Mouse (Mus musculus) midbrain, embryonic 12.5 days (tissue): ENCODE data around the gene Rpgrip1. TPM values are rescaled to one million over a fixed set of nuclear protein-coding genes. Genes with fewer than 3 reads are reported as not detected.
"Not testable (repeated sequence)": the region's sequence is repeated elsewhere in the genome, so short reads cannot be mapped to it uniquely, and the experiment has no call there.

ENCODE experiments used
- ATAC-seq: fragments of 200-750 bp; cut with Nextera tagmentation; 2 replicates; pipeline ENCODE4 v1.8.0; 2017; ENCODE audit warnings: low read depth, moderate TSS enrichment, moderate library complexity; ENCODE audit not compliant: low FRiP score
- H3K27ac ChIP-seq: fragments of 300-500 bp; sonication (generic); replicated peaks from 2 replicates; pipeline ENCODE4 v1.5.1; 2016; ENCODE audit warnings: mild to moderate bottlenecking
- H3K27me3 ChIP-seq: fragments of 300-500 bp; sonication (generic); 2 replicates; pipeline ENCODE4 v1.6.1; 2016; ENCODE audit warnings: mild to moderate bottlenecking
- H3K36me3 ChIP-seq: fragments of 300-500 bp; sonication (generic); 2 replicates; pipeline ENCODE4 v1.6.1; 2016
- H3K4me1 ChIP-seq: fragments of 300-500 bp; sonication (generic); 2 replicates; pipeline ENCODE4 v1.6.1; 2016
- H3K4me2 ChIP-seq: fragments of 300-500 bp; sonication (generic); replicated peaks from 2 replicates; pipeline ENCODE4 v1.6.1; 2016; ENCODE audit warnings: mild to moderate bottlenecking, moderate library complexity
- H3K4me3 ChIP-seq: fragments of 300-500 bp; sonication (generic); 2 replicates; pipeline ENCODE4 v1.5.1; 2016; ENCODE audit warnings: mild to moderate bottlenecking
- H3K9ac ChIP-seq: fragments of 300-500 bp; sonication (generic); replicated peaks from 2 replicates; pipeline ENCODE4 v1.6.1; 2016; ENCODE audit warnings: mild to moderate bottlenecking, moderate library complexity
- H3K9me3 ChIP-seq: fragments of 300-500 bp; sonication (generic); 2 replicates; pipeline ENCODE4 v1.6.1; 2016; ENCODE audit warnings: mild to moderate bottlenecking
- WGBS: fragments of 180-500 bp; shearing (Covaris S2); methylation state at CpG from one replicate; pipeline ENCODE4 v1.1.7; 2016; 5-methylcytosine and 5-hydroxymethylcytosine counted together
- polyA plus RNA-seq: library from polyadenylated mRNA; unstranded; fragments of >200 nt; fragmentation: Nextera tagmentation; extraction: Ambion mirVana; gene quantifications from 2 replicates; pipeline ENCODE4 v1.2.1, GENCODE M21; 2016

Gene Rpgrip1
- polyA plus RNA-seq, result 62.6 and 69.2 TPM in 2 replicates

- H3K4me1 ChIP-seq, result no peaks in the 10 kb centered on the region; the same call in 1 of the 2 replicates
- no peak within 1 kb of the TSS for H3K4me2 ChIP-seq
- no peak within 1 kb of the TSS for H3K4me3 ChIP-seq
- H3K27ac ChIP-seq, result no peak within 1 kb of the TSS
- no peaks in the 10 kb centered on the region for H3K36me3 ChIP-seq
- 80% methylated on average over 4 of the region's 4 CpGs for WGBS
- no peak for ATAC-seq
- H3K9me3 ChIP-seq, result no peaks in the 10 kb centered on the region
- no peak within 1 kb of the TSS for H3K9ac ChIP-seq
- no peaks in the 10 kb centered on the region for H3K27me3 ChIP-seq
These were observed at the start of gene Rpgrip1 for GRCm38 (mm10) chr14:52110346-52110745. TSS of gene Rpgrip1 (plus strand) at chr14:52110704.

- H3K4me1 ChIP-seq, result no peaks in the 10 kb centered on the region
- no peak overlapping the region for H3K4me2 ChIP-seq
- H3K27me3 ChIP-seq, result no peaks in the 10 kb centered on the region
- H3K9ac ChIP-seq, result no peak overlapping the region
- H3K9me3 ChIP-seq, result no peaks in the 10 kb centered on the region
- no peak overlapping the region for H3K27ac ChIP-seq
- ATAC-seq, result no peak
- no peak overlapping the region for H3K4me3 ChIP-seq
- no peaks in the 10 kb centered on the region for H3K36me3 ChIP-seq
- 93% methylated on average over 1 of the region's 1 CpGs for WGBS
These were observed 49.7 kb upstream of the Rpgrip1 start for GRCm38 (mm10) chr14:52060800-52061199.

GRCm38 (mm10) chr14:52061798-52062197 is 48.7 kb upstream of the Rpgrip1 start:
- Histone ChIP-seq H3K27ac (no peak overlapping the region), H3K4me2 (no peak overlapping the region), H3K9me3 (no peaks in the 10 kb centered on the region), H3K4me1 (no peaks in the 10 kb centered on the region), H3K36me3 (no peaks in the 10 kb centered on the region), H3K27me3 (no peaks in the 10 kb centered on the region), H3K4me3 (no peak overlapping the region), H3K9ac (no peak overlapping the region)
- WGBS, result 85% methylated on average over 8 of the region's 8 CpGs
- ATAC-seq, result no peak

GRCm38 (mm10) chr14:52066135-52066534 is 44.4 kb upstream of the Rpgrip1 start:
- ATAC-seq, result no peak
- Histone ChIP-seq H3K9ac (no peak overlapping the region), H3K36me3 (peaks cover 7% of the 10 kb centered on the region), H3K27me3 (no peaks in the 10 kb centered on the region), H3K4me1 (no peaks in the 10 kb centered on the region), H3K9me3 (no peaks in the 10 kb centered on the region), H3K4me2 (no peak overlapping the region), H3K4me3 (no peak overlapping the region), H3K27ac (no peak overlapping the region)
- 65% methylated on average over 4 of the region's 4 CpGs for WGBS

GRCm38 (mm10) chr14:52071599-52072137 is 38.8 kb upstream of the Rpgrip1 start:
- Histone ChIP-seq H3K4me1 (no peaks in the 10 kb centered on the region), H3K4me3 (no peak overlapping the region), H3K27ac (no peak overlapping the region), H3K9ac (no peak overlapping the region), H3K27me3 (no peaks in the 10 kb centered on the region), H3K36me3 (peaks cover 58% of the 10 kb centered on the region), H3K4me2 (no peak overlapping the region), H3K9me3 (no peaks in the 10 kb centered on the region)
- WGBS, result 93% methylated on average over 15 of the region's 15 CpGs
- no peak for ATAC-seq

- Histone ChIP-seq H3K4me2 (no peak overlapping the region), H3K36me3 (peaks cover 68% of the 10 kb centered on the region)
- no peak for ATAC-seq
These were observed 27.4 kb upstream of the Rpgrip1 start for GRCm38 (mm10) chr14:52083083-52083482.

GRCm38 (mm10) chr14:52094533-52094932 is 16.0 kb upstream of the Rpgrip1 start:
- H3K9ac ChIP-seq, result no peak overlapping the region
- ATAC-seq, result no peak
- H3K27ac ChIP-seq, result no peak overlapping the region
- no peaks in the 10 kb centered on the region for H3K9me3 ChIP-seq
- H3K4me2 ChIP-seq, result no peak overlapping the region
- no peaks in the 10 kb centered on the region for H3K27me3 ChIP-seq
- H3K36me3 ChIP-seq, result peaks cover 48% of the 10 kb centered on the region
- H3K4me3 ChIP-seq, result no peak overlapping the region
- WGBS, result 92% methylated on average over 1 of the region's 1 CpGs
- peaks cover under 1% of the 10 kb centered on the region for H3K4me1 ChIP-seq

More at GRCm38 (mm10) chr14:52083083-52083482, 27.4 kb upstream of the Rpgrip1 start:
- H3K27me3 ChIP-seq, result no peaks in the 10 kb centered on the region
- H3K27ac ChIP-seq, result no peak overlapping the region
- H3K9ac ChIP-seq, result no peak overlapping the region
- H3K9me3 ChIP-seq, result no peaks in the 10 kb centered on the region
- no peak overlapping the region for H3K4me3 ChIP-seq
- H3K4me1 ChIP-seq, result no peaks in the 10 kb centered on the region

GRCm38 (mm10) chr14:52097191-52097590 is 13.3 kb upstream of the Rpgrip1 start:
- H3K9me3 ChIP-seq, H3K27me3 ChIP-seq, H3K9ac ChIP-seq, H3K4me3 ChIP-seq, ATAC-seq, H3K4me2 ChIP-seq, H3K27ac ChIP-seq: not testable (repeated sequence)
- Histone ChIP-seq H3K4me1 (peaks cover 18% of the 10 kb centered on the region), H3K36me3 (peaks cover 38% of the 10 kb centered on the region)
- WGBS, result 93% methylated on average over 3 of the region's 3 CpGs

GRCm38 (mm10) chr14:52098387-52098786 is 12.1 kb upstream of the Rpgrip1 start:
- not testable (repeated sequence) for H3K4me2 ChIP-seq, H3K27me3 ChIP-seq, H3K27ac ChIP-seq, H3K9me3 ChIP-seq, H3K4me3 ChIP-seq, ATAC-seq, H3K9ac ChIP-seq
- WGBS, result 90% methylated on average over 3 of the region's 3 CpGs
- peaks cover 31% of the 10 kb centered on the region for H3K36me3 ChIP-seq
- peaks cover 25% of the 10 kb centered on the region for H3K4me1 ChIP-seq

GRCm38 (mm10) chr14:52099563-52099962 is 10.9 kb upstream of the Rpgrip1 start:
- H3K4me3 ChIP-seq, result no peak overlapping the region
- 90% methylated on average over 2 of the region's 2 CpGs for WGBS
- H3K9me3 ChIP-seq, result no peaks in the 10 kb centered on the region
- H3K27ac ChIP-seq, result no peak overlapping the region
- H3K36me3 ChIP-seq, result peaks cover 28% of the 10 kb centered on the region
- no peaks in the 10 kb centered on the region for H3K27me3 ChIP-seq
- peaks cover 25% of the 10 kb centered on the region for H3K4me1 ChIP-seq
- H3K4me2 ChIP-seq, result 0 out of 2 replicates have a peak overlapping the region, but pooled peaks have one; percentile 22
- no peak for ATAC-seq
- H3K9ac ChIP-seq, result no peak overlapping the region

- WGBS, result 76% methylated on average over 5 of the region's 5 CpGs
These were observed 10.1 kb upstream of the Rpgrip1 start for GRCm38 (mm10) chr14:52100170-52100960.

GRCm38 (mm10) chr14:52101285-52102157 is 9.0 kb upstream of the Rpgrip1 start:
- WGBS, result 97% methylated on average over 1 of the region's 1 CpGs
- no peak overlapping the region for H3K9ac ChIP-seq
- H3K9me3 ChIP-seq, result no peaks in the 10 kb centered on the region
- no peaks in the 10 kb centered on the region for H3K27me3 ChIP-seq
- no peak overlapping the region for H3K27ac ChIP-seq
- H3K4me3 ChIP-seq, result peak overlapping the region; percentile 93
- H3K36me3 ChIP-seq, result peaks cover 14% of the 10 kb centered on the region
- ATAC-seq, result no peak
- peaks cover 25% of the 10 kb centered on the region for H3K4me1 ChIP-seq
- peak overlapping the region; percentile 74 for H3K4me2 ChIP-seq

More at GRCm38 (mm10) chr14:52100170-52100960, 10.1 kb upstream of the Rpgrip1 start:
- Histone ChIP-seq H3K9me3 (no peaks in the 10 kb centered on the region), H3K36me3 (peaks cover 24% of the 10 kb centered on the region), H3K4me2 (0 out of 2 replicates have a peak overlapping the region, but pooled peaks have one; percentile 31), H3K4me1 (peaks cover 25% of the 10 kb centered on the region), H3K4me3 (peak overlapping the region; percentile 15; the same call in 1 of the 2 replicates), H3K27me3 (no peaks in the 10 kb centered on the region), H3K9ac (no peak overlapping the region), H3K27ac (no peak overlapping the region)
- no peak for ATAC-seq
